Mouse (Mus musculus) c-Kit-positive CD71-positive TER-119-positive erythroid progenitor cells, embryonic 14.5 days (primary cell): ENCODE data around the gene Ndufs7.

Experiments
- DNase-seq: peaks from one replicate; pipeline ENCODE4 v3.0.0-alpha.2; 2013; ENCODE audit warnings: low spot score

Ndufs7 gene

DNA sequence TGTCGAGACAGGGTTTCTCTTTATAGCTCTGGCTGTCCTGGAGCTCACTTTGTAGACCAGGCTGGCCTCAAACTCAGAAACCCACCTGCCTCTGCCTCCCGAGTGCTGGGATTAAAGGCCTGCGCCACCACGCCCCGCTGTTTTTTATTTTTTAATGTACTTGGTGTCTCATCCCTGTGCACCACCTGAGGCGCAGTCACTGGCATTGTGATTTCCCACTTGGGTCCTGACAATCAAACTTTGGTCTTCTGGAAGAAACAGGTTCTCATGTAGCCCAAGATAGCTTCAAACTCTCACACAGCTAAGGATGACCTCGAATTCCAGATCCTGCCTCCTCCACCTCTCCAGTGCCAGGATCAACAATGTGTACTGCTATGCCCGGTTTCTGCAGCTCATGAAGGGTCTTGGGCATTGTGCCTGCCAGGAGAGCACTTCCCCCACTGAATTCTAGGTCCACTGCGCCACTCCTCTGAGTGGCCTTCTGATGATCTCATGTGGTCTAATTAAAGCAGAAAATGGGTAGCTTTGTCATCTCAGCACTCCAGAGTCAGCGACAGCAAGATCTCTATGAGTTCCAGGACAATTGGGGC lies 13.9 kb downstream of the Ndufs7 start:
- no peak for DNase-seq

DNA sequence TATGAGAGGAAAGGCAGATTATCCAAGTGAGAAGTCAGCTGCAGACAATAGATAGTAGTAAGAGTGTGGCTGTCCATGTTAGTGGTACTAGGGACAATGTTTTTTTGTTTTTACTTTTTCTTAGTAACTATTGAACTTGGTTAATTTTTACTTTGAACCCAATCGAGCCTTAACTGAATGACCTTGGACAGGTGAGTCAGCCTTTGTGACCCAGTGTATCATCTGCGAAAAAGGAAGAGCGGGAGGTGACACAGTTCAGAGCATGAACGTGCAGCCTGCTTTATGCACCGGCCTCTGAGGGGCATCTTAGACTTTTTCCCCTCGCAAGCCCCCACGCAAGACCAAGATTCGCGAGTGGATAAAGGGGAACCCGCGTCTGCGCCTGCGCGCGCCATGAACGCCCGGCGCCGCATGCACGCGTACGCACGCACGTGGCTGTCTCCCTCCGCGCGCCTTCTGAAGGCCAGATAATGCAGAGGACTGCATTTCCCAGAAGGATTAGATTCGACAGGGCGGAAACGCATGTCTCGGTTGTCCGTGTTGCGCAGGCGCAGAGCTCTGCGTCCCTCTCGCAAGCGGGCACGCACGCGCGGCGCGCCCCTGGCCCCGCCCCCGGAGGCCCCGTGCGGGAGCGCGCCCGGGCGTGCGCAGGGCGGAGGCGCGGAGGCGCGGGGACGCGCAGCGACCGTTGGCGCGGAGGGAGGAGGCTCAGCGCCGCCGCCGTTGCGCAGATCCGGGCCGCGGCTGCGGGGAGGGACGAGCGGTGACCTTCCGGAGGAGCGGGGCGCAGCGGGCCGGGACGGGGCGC lies 15.6 kb downstream of the Ndufs7 start:
- peak; percentile 97 for DNase-seq

DNA sequence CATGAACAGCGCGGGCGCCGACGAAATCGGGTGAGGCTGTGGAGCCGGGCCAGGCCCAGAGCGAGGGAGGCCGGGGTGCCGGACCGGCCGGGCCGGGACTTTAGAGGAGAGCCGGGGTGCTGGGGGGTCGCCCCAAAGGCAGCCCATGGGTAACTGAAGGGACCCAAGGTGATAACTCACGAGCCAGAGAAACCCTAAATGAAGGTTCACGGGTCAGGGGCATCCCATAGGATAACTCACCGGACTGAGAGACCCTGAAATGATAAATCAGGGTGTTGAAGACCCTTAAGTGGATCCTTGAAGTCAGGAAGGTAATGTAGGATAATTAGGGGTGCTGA lies 16.2 kb downstream of the Ndufs7 start:
- no peak for DNase-seq

GRCm38 (mm10) chr10:80270099-80270498 lies 21.2 kb downstream of the Ndufs7 start:
- no peak for DNase-seq

GRCm38 (mm10) chr10:80270734-80271181 lies 21.8 kb downstream of the Ndufs7 start:
- DNase-seq = no peak

- DNase-seq = no peak
Observed at GRCm38 (mm10) chr10:80271186-80271843, 22.4 kb downstream of the Ndufs7 start.

DNA sequence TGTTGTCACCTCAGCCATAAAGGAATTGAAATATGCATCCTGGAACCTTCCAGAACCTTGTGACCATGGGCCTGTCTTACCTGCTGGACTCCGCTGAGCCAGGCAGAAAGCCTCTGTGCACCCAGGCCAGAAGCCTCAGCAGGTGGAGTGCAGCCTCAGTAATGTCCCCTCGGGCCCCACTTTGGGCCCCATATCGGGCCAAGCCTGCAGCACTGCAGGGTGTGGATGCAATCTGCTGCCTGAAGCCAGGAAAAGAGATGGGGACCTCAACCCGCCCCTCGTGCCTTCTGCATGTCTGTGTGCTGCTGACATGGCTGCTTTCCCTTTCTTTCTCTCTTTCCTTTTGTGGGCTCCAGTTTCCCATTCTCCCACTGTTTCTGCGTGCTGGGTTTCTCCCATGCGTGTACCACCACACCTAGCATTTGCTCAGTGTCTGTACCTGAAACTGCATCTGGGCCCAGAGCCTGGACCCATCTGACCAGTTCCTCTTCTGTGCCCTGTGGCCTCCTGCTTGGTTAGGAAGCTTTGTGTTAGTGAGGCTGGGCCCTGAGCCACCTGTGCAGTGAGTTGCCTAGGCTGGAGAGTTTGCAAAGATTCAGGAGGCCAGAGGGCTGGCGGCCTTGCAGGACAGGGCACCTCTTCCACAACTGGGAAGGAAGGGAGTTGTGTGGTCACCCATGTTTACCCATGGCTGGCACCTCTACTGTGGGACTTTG lies 23.1 kb downstream of the Ndufs7 start:
- no peak for DNase-seq

DNA sequence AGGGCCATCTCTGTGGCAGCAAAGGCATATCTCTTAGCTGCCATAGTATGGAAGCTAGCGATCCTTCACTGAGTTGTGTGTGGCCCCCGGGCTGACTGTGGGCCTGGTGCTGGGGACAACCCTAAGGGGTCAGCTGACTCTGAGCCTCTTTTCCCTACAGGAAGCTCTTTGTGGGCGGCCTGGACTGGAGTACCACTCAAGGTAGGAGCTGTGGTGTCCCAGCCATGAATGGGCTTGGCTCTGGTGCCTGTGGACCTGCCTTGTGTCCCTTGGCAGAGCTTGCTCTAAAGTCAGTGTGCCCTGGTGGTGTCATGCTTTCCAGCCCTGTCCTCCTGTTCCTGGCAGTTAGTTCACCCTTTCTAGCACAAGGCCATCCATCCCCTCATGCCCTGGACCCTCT lies 24.9 kb downstream of the Ndufs7 start:
- no peak for DNase-seq

- DNase-seq = no peak
Observed at GRCm38 (mm10) chr10:80276238-80276637, 27.3 kb downstream of the Ndufs7 start.

DNA sequence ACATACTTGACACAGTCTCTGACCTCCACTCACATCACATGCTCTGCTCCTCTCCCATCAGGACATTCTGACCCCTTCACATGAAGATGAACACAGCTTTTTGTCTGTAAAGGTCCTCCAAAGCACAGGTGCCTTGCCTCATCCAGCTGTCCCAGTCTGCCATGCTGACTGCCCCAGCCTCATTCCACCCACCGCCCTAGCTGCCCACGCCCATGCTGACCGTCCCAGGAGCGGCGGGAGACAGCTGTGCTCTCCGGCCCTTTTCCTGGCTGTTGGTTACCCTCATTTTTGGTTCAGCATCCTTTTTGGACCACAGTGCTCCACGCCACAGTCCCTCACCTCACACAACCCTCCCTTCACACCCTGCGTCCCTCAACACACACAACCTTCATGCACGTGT lies 29.5 kb downstream of the Ndufs7 start:
- DNase-seq = no peak

DNA sequence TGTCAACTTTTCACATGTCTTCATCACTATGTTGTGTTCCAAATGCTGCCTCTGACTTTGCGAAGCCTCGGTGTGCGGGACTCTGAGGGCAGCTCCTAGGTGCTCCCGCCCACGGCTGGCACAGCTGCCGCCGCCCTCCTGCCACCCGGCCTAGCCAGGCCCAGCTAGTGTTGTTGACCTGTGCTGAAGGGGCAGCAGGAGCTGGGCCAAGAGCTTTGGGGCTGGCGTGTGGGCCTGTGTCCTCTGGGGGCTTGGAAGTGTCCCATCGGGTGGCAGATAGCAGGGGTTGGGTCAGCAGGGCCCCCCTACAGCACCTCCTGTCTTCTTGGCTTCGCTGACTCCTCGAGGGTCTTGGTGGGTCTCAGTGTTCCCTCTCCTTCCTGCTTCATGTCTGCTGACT lies 30.4 kb downstream of the Ndufs7 start:
- no peak for DNase-seq

- DNase-seq = no peak
Observed at GRCm38 (mm10) chr10:80281304-80281703, 32.4 kb downstream of the Ndufs7 start.

DNA sequence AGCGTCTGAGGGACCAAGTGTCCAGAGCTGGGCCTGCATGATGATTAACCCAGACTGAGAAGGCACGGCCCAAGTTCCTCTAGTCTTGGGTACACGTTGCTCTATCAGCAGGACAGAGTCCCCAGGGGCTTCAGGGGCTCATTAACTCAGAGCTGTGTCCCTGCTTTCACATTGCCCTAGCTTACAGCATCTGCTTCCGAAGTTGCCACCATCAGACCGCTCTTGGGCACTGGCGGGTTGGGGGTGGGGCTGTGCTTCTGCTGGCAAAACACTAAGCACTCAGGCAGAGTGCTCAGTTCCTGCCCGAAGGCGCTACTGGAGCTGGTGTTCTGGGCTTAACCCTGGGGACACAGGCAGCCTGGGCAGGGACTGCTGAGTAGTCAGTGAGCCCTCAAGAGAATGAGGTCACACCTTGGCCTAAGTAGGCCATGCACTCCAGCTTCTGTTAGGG lies 33.0 kb downstream of the Ndufs7 start:
- no peak for DNase-seq

GRCm38 (mm10) chr10:80282481-80283441 lies 33.8 kb downstream of the Ndufs7 start:
- DNase-seq = no peak

DNA sequence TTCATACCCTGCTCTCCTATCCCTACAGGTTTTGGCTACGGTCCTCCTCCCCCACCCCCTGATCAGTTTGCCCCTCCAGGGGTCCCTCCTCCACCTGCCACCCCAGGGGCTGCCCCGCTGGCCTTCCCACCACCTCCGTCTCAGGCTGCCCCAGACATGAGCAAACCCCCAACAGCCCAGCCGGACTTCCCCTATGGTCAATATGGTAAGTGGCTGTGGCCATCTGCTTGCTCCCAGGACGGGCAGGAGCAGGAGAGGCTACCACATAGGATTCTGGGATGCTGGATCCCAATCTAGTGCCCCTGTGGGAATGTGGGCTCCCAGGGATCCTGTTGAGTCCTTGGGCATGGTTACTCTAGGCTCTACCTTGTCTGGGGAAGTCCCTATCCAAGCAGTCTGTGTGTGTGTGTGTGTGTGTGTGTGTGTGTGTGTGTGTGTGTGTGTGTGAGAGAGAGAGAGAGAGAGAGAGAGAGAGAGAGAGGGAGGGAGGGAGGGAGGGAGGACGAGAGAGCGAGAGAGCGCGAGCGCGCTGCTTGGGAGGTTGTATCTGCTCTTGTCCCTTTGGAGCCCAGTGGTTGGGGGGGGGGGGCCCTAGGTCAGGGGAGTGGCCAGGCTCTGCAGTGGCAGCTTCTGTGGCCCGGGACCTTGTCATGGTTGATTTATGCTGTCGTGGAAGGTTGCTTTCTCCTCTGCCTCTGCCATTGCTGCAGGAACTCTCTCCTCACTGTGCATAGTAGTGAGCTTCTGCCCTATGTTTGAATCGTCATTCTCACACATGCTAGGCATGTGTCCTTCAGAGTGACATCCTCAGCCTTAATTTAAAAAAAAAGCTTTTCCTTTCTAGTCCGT lies 36.5 kb downstream of the Ndufs7 start:
- no peak for DNase-seq

DNA sequence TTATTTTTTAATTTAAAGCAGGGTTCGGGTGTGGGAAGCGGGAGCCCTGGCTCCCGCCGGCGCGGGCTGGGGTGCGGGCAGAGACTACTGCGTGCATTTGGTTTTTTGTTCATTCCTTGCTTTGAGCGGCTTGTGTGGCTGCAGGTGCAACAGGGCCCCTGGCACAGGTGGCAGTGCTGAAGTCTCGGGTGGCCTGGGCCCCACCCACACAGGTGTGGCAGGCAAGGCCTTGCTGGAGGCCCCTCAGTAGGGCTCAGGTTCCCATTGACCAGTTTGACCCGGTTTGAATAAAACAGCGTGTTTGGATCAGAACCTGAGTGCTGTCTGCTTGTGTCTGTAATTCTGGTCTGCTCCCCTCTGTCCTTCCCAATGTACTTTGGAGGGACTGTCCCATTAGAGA lies 39.2 kb downstream of the Ndufs7 start:
- DNase-seq = no peak

DNA sequence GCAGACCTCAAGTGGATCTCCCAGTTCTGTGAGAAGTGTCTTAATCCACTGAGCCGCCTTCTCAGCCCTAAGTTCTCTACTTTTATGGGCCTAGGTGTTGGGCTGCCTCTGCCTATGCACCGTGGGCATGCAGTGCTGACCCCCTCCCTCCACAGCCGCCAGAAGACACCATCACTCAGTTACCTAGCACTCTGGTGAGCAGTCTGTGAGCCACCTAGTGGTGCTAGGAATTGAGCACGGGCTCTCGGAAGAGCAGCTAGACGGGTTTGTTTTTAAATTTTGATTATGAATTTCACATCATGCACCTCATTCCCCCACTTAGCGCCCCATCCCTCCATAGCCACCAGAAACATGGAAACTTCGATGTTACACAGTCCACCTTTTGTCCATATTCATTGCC lies 39.7 kb downstream of the Ndufs7 start:
- no peak for DNase-seq

DNA sequence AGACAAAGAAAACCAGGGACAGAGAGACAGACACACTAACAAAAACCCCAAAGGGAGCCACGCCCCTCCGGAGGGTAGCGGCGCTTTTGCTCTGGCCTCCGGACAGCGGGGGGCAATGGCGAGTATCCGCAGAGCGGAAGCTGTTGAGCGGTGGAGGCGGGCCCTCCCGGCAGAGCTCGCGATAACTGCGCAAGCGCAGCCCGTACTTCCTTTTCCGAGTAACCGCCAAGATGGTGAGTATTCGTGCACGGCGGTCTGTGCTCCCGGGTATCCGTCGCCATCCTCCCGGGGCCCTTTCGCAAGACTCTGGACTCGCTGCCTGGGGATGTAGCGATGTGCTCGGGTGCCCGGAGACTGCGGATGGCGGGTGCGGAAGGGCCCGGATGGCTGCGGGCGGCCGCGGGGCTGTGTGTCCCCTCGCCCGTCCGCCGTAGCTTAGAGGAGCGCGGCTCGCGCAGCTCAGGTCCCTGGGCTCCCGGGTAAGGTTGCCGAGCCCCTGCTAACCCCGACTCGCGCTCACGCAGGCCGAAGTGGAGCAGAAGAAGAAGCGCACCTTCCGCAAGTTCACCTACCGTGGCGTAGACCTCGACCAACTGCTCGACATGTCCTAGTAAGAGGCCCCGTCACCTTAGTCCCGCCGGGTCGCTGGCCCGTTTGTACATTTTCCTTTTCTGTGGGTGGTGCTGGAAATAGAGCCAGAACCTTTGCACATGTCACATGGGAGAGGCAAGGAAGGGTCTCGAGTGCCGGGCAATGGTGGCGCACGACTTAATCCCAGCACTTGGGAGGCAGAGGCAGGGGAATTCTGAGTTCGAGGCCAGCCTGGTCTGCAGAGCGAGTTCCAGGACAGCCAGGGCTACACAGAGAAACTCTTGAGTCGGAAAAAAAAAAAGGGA lies 43.6 kb downstream of the Ndufs7 start, which contains the start of gene Rps15:
Gene Rps15 (plus strand): TSS at position 203 of the 896 bp plus-strand sequence.
- peak; percentile 93 for DNase-seq

- DNase-seq = peak; percentile 34
Observed at GRCm38 (mm10) chr10:80293325-80293724, 44.4 kb downstream of the Ndufs7 start.
